Mouse (Mus musculus) large intestine, adult 2 months (tissue): Measurements from ENCODE around the gene Vps8. TPM values are rescaled to one million over a fixed set of nuclear protein-coding genes. Genes with fewer than 3 reads are reported as not detected.

Experiments used
- DNase-seq: peaks from one replicate; pipeline ENCODE4 v3.0.0-alpha.2; 2012; ENCODE audit warnings: low read depth, low spot score
- WGBS: fragments of 180-500 bp; shearing (Covaris S2); methylation state at CpG from one replicate; pipeline ENCODE4 v1.1.7; 2018; 5-methylcytosine and 5-hydroxymethylcytosine counted together
- polyA plus RNA-seq: library from polyadenylated mRNA; depleted of rRNA; stranded (reverse); fragments of >200 nt; gene quantifications from 2 replicates; pipeline ENCODE4 v1.2.3, GENCODE M21; 2012

Gene Vps8
- polyA plus RNA-seq, 1 experiment = 7.1 TPM

- no peak for DNase-seq
- 67% methylated on average over 14 of the region's 14 CpGs for WGBS
Observed at GRCm38 (mm10) chr16:21457639-21458369, 34.9 kb downstream of the Vps8 start.

GRCm38 (mm10) chr16:21465868-21466267 is 43.0 kb downstream of the Vps8 start:
- DNase-seq = no peak
- 59% methylated on average over 8 of the region's 8 CpGs for whole genome bisulfite sequencing

GRCm38 (mm10) chr16:21470416-21470815 is 47.5 kb downstream of the Vps8 start:
- 91% methylated on average over 4 of the region's 4 CpGs for WGBS
- no peak for DNase-seq

DNA sequence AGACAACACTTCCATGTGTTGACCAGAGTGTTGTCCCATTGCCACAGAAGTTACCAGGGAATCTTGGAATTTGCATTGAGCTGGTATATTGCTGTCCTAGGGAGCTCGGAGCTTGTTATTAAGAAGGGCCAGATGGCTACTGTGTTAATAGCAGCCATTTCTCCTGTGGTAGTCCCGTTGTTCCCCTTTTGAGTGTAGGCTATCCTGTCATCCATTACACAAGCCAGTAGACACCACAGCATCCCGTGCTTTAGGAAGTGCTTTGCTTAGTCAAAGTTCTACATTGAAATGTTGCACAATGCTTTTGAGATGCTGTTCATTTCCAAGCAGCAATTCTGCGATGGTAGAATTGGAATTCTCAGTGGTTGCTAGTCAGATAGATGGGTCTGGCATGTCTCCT is 54.2 kb downstream of the Vps8 start:
- 91% methylated on average over 4 of the region's 4 CpGs for WGBS
- DNase-seq = no peak

DNA sequence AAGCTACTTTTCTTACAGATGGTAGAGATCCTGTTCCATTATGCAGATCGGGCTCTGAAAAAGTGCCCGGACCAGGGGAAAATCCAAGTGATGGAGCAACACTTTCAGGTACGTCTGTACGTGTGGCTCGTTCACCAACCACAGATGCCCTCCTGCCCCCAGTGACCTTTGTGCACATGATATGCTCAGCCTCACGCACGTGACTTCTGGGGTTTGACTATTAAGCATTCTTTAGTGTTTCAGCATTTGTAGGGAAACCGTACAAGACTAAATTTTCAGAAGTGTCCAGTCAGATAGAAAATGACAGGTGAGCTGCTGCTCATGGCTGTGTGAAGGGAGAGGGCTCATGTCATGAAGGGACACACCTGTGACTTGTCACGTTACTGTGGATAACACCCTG is 55.5 kb downstream of the Vps8 start:
- no peak for DNase-seq
- WGBS = 85% methylated on average over 9 of the region's 9 CpGs

DNA sequence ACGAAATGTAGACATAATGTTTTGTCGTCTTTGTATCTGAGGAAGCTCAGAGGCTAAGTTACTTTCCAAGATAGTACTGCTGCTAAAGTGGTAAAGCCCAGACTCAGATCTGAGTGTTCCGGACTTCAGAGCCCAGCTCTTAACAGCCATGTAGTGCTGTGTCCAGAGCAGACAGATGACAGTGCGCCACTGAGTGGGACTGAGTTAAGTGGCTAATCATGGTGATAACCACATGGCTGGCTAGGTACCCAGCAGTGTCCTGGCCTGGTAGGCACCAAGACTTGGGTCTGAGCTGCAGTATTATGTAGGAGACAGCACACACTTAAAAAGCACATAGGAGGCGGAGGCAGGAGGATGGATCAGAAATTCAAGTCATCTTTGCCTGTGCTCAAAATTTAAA is 60.9 kb downstream of the Vps8 start:
- 97% methylated on average over 5 of the region's 5 CpGs for WGBS
- DNase-seq = no peak

DNA sequence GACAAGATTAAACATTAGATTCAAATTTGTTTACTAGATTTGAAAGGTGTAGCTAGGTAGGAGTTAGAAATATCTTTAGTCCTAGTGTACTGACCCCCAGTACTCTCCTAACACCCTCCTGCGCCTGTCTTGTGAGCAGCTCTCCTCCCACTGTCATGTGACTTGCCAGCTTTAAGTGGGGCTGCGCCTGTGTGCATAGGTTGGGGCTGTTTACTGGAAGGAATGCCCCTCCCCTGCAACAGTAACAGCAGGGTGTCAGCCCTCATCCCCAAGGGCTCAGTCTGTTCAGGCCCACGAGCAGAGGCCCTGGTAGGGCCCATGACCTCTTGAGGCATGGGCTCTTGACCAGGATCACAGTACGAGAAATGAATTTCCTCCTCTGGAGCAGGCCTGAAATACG is 62.8 kb downstream of the Vps8 start:
- WGBS = 66% methylated on average over 5 of the region's 5 CpGs
- DNase-seq = no peak

GRCm38 (mm10) chr16:21488413-21488812 is 65.5 kb downstream of the Vps8 start:
- 51% methylated on average over 4 of the region's 4 CpGs for WGBS
- no peak for DNase-seq

- WGBS = 83% methylated on average over 5 of the region's 5 CpGs
- no peak for DNase-seq
Observed at GRCm38 (mm10) chr16:21492346-21492745, 69.4 kb downstream of the Vps8 start.

- 81% methylated on average over 2 of the region's 2 CpGs for WGBS
- no peak for DNase-seq
Observed at GRCm38 (mm10) chr16:21492894-21493293, 70.0 kb downstream of the Vps8 start.

- WGBS = 95% methylated on average over 6 of the region's 6 CpGs
- DNase-seq = no peak
Observed at GRCm38 (mm10) chr16:21494681-21495080, 71.8 kb downstream of the Vps8 start.

GRCm38 (mm10) chr16:21496799-21497198 is 73.9 kb downstream of the Vps8 start:
- WGBS = 87% methylated on average over 9 of the region's 9 CpGs
- no peak for DNase-seq

DNA sequence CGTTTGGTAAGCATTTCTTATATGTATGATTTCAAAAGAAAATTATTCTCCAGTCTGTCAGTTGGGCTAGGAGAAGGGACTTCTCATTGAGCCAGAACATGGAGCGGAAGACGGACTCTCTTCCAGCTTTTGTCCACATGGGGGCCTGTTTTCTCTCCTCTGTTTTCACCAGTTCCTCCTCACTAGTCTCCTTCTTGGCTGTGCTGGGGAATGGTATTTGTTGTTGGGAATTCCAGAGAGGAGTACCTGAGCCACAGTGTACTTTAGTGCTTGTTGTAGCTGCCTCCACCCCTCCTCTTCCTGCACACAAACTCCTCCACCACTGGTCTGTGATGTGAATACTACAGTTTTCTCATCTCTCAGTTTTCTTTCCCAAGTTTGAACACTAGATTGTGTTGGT is 74.7 kb downstream of the Vps8 start:
- no peak for DNase-seq
- WGBS = 80% methylated on average over 3 of the region's 3 CpGs

DNA sequence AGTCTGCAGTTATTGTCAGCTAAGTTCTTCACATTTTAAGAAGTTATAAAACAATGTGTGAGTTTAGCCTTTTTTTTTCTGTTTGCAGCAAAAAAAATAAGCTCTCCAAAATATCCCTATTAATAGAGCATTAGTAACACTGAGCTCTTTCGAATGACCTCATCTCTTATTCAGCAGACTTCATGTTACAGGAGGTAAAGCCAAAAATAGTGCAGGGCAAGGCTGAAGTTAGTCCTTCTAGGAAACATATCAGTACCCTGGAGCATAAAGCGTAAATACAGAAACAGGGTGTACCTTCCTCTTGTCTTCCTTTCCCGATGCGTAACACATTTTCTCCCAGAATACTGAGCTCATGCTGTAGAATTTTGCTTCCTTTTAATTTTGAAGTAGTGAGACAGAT is 76.1 kb downstream of the Vps8 start:
- no peak for DNase-seq
- WGBS = 77% methylated on average over 4 of the region's 4 CpGs

- DNase-seq = no peak
- 61% methylated on average over 7 of the region's 7 CpGs for WGBS
Observed at GRCm38 (mm10) chr16:21499656-21500055, 76.7 kb downstream of the Vps8 start.

DNA sequence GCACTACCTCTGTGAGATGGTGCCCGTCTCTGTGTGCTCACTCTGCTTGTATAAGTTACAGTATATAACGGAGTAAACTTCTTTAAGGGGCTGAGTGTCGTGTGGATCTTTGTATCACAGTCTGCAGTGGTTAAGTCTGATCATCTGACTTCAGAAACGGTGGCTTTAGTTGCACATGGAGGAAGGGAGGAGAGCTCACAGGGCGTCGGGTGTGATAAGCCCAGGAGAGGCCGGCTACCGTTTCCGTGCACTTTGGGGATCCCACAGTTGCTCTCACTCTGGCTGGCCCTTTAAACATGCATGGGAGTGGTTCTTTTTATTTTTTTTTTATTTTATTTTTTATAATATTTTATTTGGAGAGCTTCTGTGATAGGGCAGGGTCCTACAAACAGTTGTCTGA is 95.9 kb downstream of the Vps8 start:
- DNase-seq = no peak
- 68% methylated on average over 9 of the region's 9 CpGs for WGBS

DNA sequence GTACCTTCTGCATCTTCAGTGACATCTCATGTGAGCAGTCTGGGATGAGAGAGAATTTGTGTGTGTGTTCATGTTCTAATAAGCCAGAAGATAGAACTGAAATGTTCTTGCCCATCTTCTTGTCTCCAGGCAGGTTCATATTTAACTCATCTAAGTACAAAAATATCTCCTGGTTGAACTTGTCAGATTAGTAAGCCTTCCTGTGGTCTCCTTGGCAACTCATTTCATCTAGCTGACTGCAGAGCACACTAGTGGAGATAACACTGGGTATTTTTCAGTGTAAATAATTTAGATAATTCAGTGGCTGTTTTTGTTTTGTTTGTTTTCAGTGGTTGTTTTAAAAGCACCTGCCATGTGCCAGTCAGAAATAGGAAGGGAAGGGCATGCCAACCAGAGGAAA is 96.9 kb downstream of the Vps8 start:
- DNase-seq = no peak

GRCm38 (mm10) chr16:21523738-21524137 is 100.8 kb downstream of the Vps8 start:
- 92% methylated on average over 4 of the region's 4 CpGs for WGBS
- DNase-seq = no peak

GRCm38 (mm10) chr16:21525376-21525775 is 102.5 kb downstream of the Vps8 start:
- DNase-seq = no peak
- WGBS = 83% methylated on average over 1 of the region's 1 CpGs

GRCm38 (mm10) chr16:21527271-21528007 is 104.5 kb downstream of the Vps8 start:
- WGBS = 90% methylated on average over 10 of the region's 10 CpGs

GRCm38 (mm10) chr16:21533503-21533902 is 110.6 kb downstream of the Vps8 start:
- 86% methylated on average over 4 of the region's 4 CpGs for WGBS
- no peak for DNase-seq

More at GRCm38 (mm10) chr16:21527271-21528007, 104.5 kb downstream of the Vps8 start:
- no peak for DNase-seq
